Mouse (Mus musculus): ENCODE results near the gene Atg7. TPM values are rescaled to one million over a fixed set of nuclear protein-coding genes. Genes with fewer than 3 reads are reported as not detected.
A peak's percentile ranks its signal among the peaks of the same experiment; 100 is the strongest.

The Atg7 gene
- polyA plus RNA-seq, 1 experiment = 18.7 TPM

- H3ac ChIP-seq (ENCODE audit: control insufficient read depth, insufficient read length) = no peak overlapping the region
- H3K4me2 ChIP-seq (ENCODE audit: low read depth) = no peak overlapping the region
- H3K27me3 ChIP-seq (ENCODE audit: control insufficient read depth, insufficient read depth, insufficient read length) = no peaks in the 10 kb centered on the region
- H3K4me3 ChIP-seq = no peak overlapping the region
- TF ChIP-seq USF1 (IDR thresholded peaks at IDR 0.05; ENCODE audit: low read depth) = no peak
- TF ChIP-seq SRF (IDR thresholded peaks at IDR 0.05; ENCODE audit: control insufficient read depth, insufficient read length, low read depth) = no peak
- no peak for TF ChIP-seq CEBPB (IDR thresholded peaks at IDR 0.05; ENCODE audit: insufficient read depth, poor library complexity, severe bottlenecking)
- no peak for TF ChIP-seq MYOG (IDR thresholded peaks at IDR 0.05; ENCODE audit: control insufficient read depth in 1 of 3, insufficient read depth in 1 of 3, insufficient read length in 2 of 3, low read depth in 2 of 3)
- TF ChIP-seq MAX (IDR thresholded peaks at IDR 0.05; ENCODE audit: low read depth) = no peak
- no peak for TF ChIP-seq TCF12 (IDR thresholded peaks at IDR 0.05; ENCODE audit: insufficient read depth, poor library complexity, severe bottlenecking)
- no peaks in the 10 kb centered on the region for H3K79me2 ChIP-seq (ENCODE audit: control insufficient read depth, insufficient read depth)
- no peaks in the 10 kb centered on the region for H3K36me3 ChIP-seq (ENCODE audit: control insufficient read depth, insufficient read depth)
Observed at GRCm38 (mm10) chr6:114771502-114771901, 128.6 kb downstream of the Atg7 start.

DNA sequence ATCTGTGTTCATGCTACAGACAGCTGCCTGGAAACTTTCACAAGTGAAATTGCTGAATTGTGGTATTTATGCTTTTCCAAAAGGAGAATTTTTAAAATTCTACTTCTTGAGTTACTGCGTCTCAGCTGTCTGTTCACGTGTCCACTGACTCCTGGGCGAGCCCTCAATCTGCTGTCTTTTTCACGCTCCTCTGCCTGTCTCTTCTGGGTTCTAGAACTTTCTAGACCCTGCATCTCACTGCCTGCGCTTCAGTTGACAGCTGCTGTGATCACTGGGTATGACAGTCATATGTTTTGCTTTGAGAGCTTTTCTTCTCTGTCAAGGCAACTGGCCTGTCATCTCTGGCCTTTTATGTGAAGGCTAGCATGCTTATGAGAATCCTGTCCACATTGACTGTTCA, 132.3 kb downstream of the Atg7 start:
- TF ChIP-seq MAX (IDR thresholded peaks at IDR 0.05; ENCODE audit: low read depth) (no peak), TCF3 (IDR thresholded peaks at IDR 0.05; ENCODE audit: insufficient read length, low read depth) (no peak), SRF (IDR thresholded peaks at IDR 0.05; ENCODE audit: control insufficient read depth, insufficient read length, low read depth) (no peak), MYOD1 (IDR thresholded peaks at IDR 0.05; ENCODE audit: control insufficient read depth in 1 of 3, insufficient read length in 2 of 3, low read depth in 2 of 3) (peak in 2 of 3 experiments; percentile 19), POLR2A (IDR thresholded peaks at IDR 0.05; ENCODE audit: insufficient read length, low read depth) (no peak), TCF12 (IDR thresholded peaks at IDR 0.05; ENCODE audit: insufficient read depth, poor library complexity, severe bottlenecking) (peak; percentile 34), E2F4 (IDR thresholded peaks at IDR 0.05; ENCODE audit: insufficient read depth) (no peak), POLR2AphosphoS2 (IDR thresholded peaks at IDR 0.05; ENCODE audit: insufficient read length, low read depth) (no peak), CEBPB (IDR thresholded peaks at IDR 0.05; ENCODE audit: insufficient read depth, poor library complexity, severe bottlenecking) (no peak), MYOG (IDR thresholded peaks at IDR 0.05; ENCODE audit: control insufficient read depth in 1 of 3, insufficient read depth in 1 of 3, insufficient read length in 2 of 3, low read depth in 2 of 3) (peak in 1 of 3 experiments; percentile 68), USF1 (IDR thresholded peaks at IDR 0.05; ENCODE audit: low read depth) (no peak), REST (IDR thresholded peaks at IDR 0.05; ENCODE audit: insufficient read depth, insufficient read length) (no peak)
- Histone ChIP-seq H3K79me2 (ENCODE audit: control insufficient read depth, insufficient read depth) (no peaks in the 10 kb centered on the region), H3K4me3 (no peak overlapping the region), H3K36me3 (ENCODE audit: control insufficient read depth, insufficient read depth) (no peaks in the 10 kb centered on the region), H3K27me3 (ENCODE audit: control insufficient read depth, insufficient read depth, insufficient read length) (no peaks in the 10 kb centered on the region), H3K4me2 (ENCODE audit: low read depth) (no peak overlapping the region), H3ac (ENCODE audit: control insufficient read depth, insufficient read length) (no peak overlapping the region)

DNA sequence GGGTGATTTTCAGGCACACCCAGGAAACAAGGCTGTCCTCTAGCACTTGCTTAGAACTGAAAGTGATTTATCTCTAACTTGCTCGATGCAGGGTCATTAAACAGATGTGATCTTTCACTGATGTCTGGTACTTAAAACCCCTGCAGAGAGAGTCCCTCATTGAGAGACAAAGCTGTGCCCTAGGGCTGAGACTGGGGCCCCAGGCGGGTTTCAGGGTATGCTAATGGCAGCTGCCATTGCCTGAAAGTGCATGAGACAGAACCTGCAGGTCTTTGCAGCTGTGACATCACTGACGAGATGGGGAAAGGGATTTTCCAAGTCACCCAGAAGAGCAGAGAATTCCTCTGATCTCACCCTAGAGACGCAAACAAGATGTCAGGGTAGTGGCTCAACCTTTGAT, 135.0 kb downstream of the Atg7 start:
- Histone ChIP-seq H3K27me3 (ENCODE audit: control insufficient read depth, insufficient read depth, insufficient read length) (no peaks in the 10 kb centered on the region), H3K79me2 (ENCODE audit: control insufficient read depth, insufficient read depth) (no peaks in the 10 kb centered on the region), H3K4me3 (no peak overlapping the region), H3ac (ENCODE audit: control insufficient read depth, insufficient read length) (no peak overlapping the region), H3K4me2 (ENCODE audit: low read depth) (no peak overlapping the region), H3K36me3 (ENCODE audit: control insufficient read depth, insufficient read depth) (no peaks in the 10 kb centered on the region)
- TF ChIP-seq CEBPB (IDR thresholded peaks at IDR 0.05; ENCODE audit: insufficient read depth, poor library complexity, severe bottlenecking) = no peak
- TF ChIP-seq REST (IDR thresholded peaks at IDR 0.05; ENCODE audit: insufficient read depth, insufficient read length) = no peak
- TF ChIP-seq MYOD1 (IDR thresholded peaks at IDR 0.05; ENCODE audit: control insufficient read depth in 1 of 3, insufficient read length in 2 of 3, low read depth in 2 of 3) = no peak
- no peak for TF ChIP-seq USF1 (IDR thresholded peaks at IDR 0.05; ENCODE audit: low read depth)
- TF ChIP-seq TCF12 (IDR thresholded peaks at IDR 0.05; ENCODE audit: insufficient read depth, poor library complexity, severe bottlenecking) = no peak
- TF ChIP-seq E2F4 (IDR thresholded peaks at IDR 0.05; ENCODE audit: insufficient read depth) = no peak

DNA sequence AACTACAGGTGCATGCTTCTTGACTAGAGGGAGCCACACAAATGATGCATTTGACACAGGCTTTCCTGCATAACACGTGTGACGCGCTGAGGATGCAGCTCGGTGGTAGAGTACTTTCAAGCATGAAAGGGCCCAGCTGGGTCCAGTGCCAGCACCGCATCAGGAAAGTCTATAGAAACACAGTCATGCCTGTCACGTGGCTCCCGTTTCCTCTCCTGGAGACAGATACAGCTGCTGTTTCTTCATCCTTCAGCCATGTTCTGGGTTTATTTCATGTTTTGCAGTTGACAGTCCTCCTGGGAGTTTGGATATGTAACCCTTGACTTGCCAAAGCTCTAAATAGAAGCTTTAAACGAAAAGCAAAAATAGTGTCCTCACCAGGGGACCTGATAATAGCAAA, 135.8 kb downstream of the Atg7 start:
- no peak overlapping the region for H3K4me2 ChIP-seq (ENCODE audit: low read depth)
- H3ac ChIP-seq (ENCODE audit: control insufficient read depth, insufficient read length) = no peak overlapping the region
- H3K4me3 ChIP-seq = no peak overlapping the region
- H3K36me3 ChIP-seq (ENCODE audit: control insufficient read depth, insufficient read depth) = no peaks in the 10 kb centered on the region
- H3K79me2 ChIP-seq (ENCODE audit: control insufficient read depth, insufficient read depth) = no peaks in the 10 kb centered on the region
- no peaks in the 10 kb centered on the region for H3K27me3 ChIP-seq (ENCODE audit: control insufficient read depth, insufficient read depth, insufficient read length)
- TF ChIP-seq MYOG (IDR thresholded peaks at IDR 0.05; ENCODE audit: control insufficient read depth in 1 of 3, insufficient read depth in 1 of 3, insufficient read length in 2 of 3, low read depth in 2 of 3) = no peak
- no peak for TF ChIP-seq MAX (IDR thresholded peaks at IDR 0.05; ENCODE audit: low read depth)
- no peak for TF ChIP-seq MYOD1 (IDR thresholded peaks at IDR 0.05; ENCODE audit: control insufficient read depth in 1 of 3, insufficient read length in 2 of 3, low read depth in 2 of 3)
- TF ChIP-seq TCF12 (IDR thresholded peaks at IDR 0.05; ENCODE audit: insufficient read depth, poor library complexity, severe bottlenecking) = no peak
- no peak for TF ChIP-seq POLR2AphosphoS2 (IDR thresholded peaks at IDR 0.05; ENCODE audit: insufficient read length, low read depth)
- TF ChIP-seq TCF3 (IDR thresholded peaks at IDR 0.05; ENCODE audit: insufficient read length, low read depth) = no peak
- no peak for TF ChIP-seq REST (IDR thresholded peaks at IDR 0.05; ENCODE audit: insufficient read depth, insufficient read length)
- no peak for TF ChIP-seq POLR2A (IDR thresholded peaks at IDR 0.05; ENCODE audit: insufficient read length, low read depth)
- TF ChIP-seq E2F4 (IDR thresholded peaks at IDR 0.05; ENCODE audit: insufficient read depth) = no peak
- TF ChIP-seq USF1 (IDR thresholded peaks at IDR 0.05; ENCODE audit: low read depth) = no peak
- no peak for TF ChIP-seq SRF (IDR thresholded peaks at IDR 0.05; ENCODE audit: control insufficient read depth, insufficient read length, low read depth)
- no peak for TF ChIP-seq CEBPB (IDR thresholded peaks at IDR 0.05; ENCODE audit: insufficient read depth, poor library complexity, severe bottlenecking)

GRCm38 (mm10) chr6:114780583-114780982, 137.7 kb downstream of the Atg7 start:
- H3K36me3 ChIP-seq (ENCODE audit: control insufficient read depth, insufficient read depth) = no peaks in the 10 kb centered on the region
- no peaks in the 10 kb centered on the region for H3K79me2 ChIP-seq (ENCODE audit: control insufficient read depth, insufficient read depth)
- TF ChIP-seq E2F4 (IDR thresholded peaks at IDR 0.05; ENCODE audit: insufficient read depth) = no peak
- TF ChIP-seq MAX (IDR thresholded peaks at IDR 0.05; ENCODE audit: low read depth) = no peak
- TF ChIP-seq REST (IDR thresholded peaks at IDR 0.05; ENCODE audit: insufficient read depth, insufficient read length) = no peak
- H3K4me2 ChIP-seq (ENCODE audit: low read depth) = no peak overlapping the region
- no peaks in the 10 kb centered on the region for H3K27me3 ChIP-seq (ENCODE audit: control insufficient read depth, insufficient read depth, insufficient read length)
- H3ac ChIP-seq (ENCODE audit: control insufficient read depth, insufficient read length) = no peak overlapping the region
- no peak overlapping the region for H3K4me3 ChIP-seq

Data from myocyte (in vitro differentiated cells).